Mouse (Mus musculus) MEL (cell line): ENCODE results near the gene Adamts9. TPM values are rescaled to one million over a fixed set of nuclear protein-coding genes. Genes with fewer than 3 reads are reported as not detected.

Experiments
- DNase-seq: peaks from one replicate; pipeline ENCODE4 v3.0.0; 2011; ENCODE audit warnings: low read depth, low spot score
- H3K27ac ChIP-seq: 2 replicates; pipeline ENCODE4 v1.5.1; 2012; ENCODE audit warnings: low read depth, mild to moderate bottlenecking, control low read depth, low read length, moderate library complexity; ENCODE audit not compliant: control insufficient read depth
- H3K27me3 ChIP-seq, 2 experiments: fragments of 150-350 bp in 1 of 2; sonication (generic) in 1 of 2; 2 replicates each; pipeline ENCODE4 v1.6.1; 2012; ENCODE audit warnings: low read length in 2 of 2, mild to moderate bottlenecking in 2 of 2, improper control_type of control experiment in 1 of 2, moderate library complexity in 1 of 2; ENCODE audit not compliant: insufficient read depth in 2 of 2, control insufficient read depth in 1 of 2
- H3K36me3 ChIP-seq, 2 experiments: 2 replicates each; pipeline ENCODE4 v1.6.1; 2012 to 2014; ENCODE audit warnings: low read length in 2 of 2, improper control_type of control experiment in 1 of 2, inconsistent platforms in 1 of 2, mild to moderate bottlenecking in 1 of 2; ENCODE audit not compliant: insufficient read depth in 2 of 2, control insufficient read depth in 1 of 2
- H3K4me1 ChIP-seq, 2 experiments: fragments of 150-350 bp in 1 of 2; sonication (generic) in 1 of 2; 2 replicates each; pipeline ENCODE4 v1.6.1; 2012; ENCODE audit warnings: low read length in 2 of 2, improper control_type of control experiment in 1 of 2, mild to moderate bottlenecking in 1 of 2; ENCODE audit not compliant: insufficient read depth in 2 of 2, control insufficient read depth in 1 of 2
- H3K4me3 ChIP-seq, 2 experiments: fragments of 150-350 bp in 1 of 2; sonication (generic) in 1 of 2; 2 replicates each; pipeline ENCODE4 v1.5.1; 2012; ENCODE audit warnings: low read depth in 2 of 2, low read length in 2 of 2, mild to moderate bottlenecking in 2 of 2, moderate library complexity in 2 of 2, control low read depth in 1 of 2, improper control_type of control experiment in 1 of 2; ENCODE audit not compliant: control insufficient read depth in 1 of 2, insufficient read depth in 1 of 2
- H3K79me2 ChIP-seq: 2 replicates; pipeline ENCODE4 v1.6.1; 2012; ENCODE audit warnings: mild to moderate bottlenecking, low read length, moderate library complexity; ENCODE audit not compliant: control insufficient read depth, poor library complexity, insufficient read depth
- H3K9ac ChIP-seq: 2 replicates; pipeline ENCODE4 v1.6.1; 2012; ENCODE audit warnings: low read depth, mild to moderate bottlenecking, control low read depth, low read length, moderate library complexity; ENCODE audit not compliant: control insufficient read depth, poor library complexity, severe bottlenecking
- H3K9me3 ChIP-seq: fragments of 150-350 bp; sonication (generic); replicated peaks from 2 replicates; pipeline ENCODE4 v1.6.1; 2012; ENCODE audit warnings: mild to moderate bottlenecking, low read length, improper control_type of control experiment, moderate library complexity; ENCODE audit not compliant: insufficient read depth
- BHLHE40 ChIP-seq: IDR thresholded peaks from 2 replicates; pipeline ENCODE4 v1.6.1; 2012; ENCODE audit warnings: low read depth, mild to moderate bottlenecking, inconsistent platforms, low read length, improper control_type of control experiment, borderline replicate concordance
- CHD2 ChIP-seq: IDR thresholded peaks from 2 replicates; pipeline ENCODE4 v1.6.1; 2011; ENCODE audit warnings: low read length, improper control_type of control experiment
- EP300 ChIP-seq, 2 experiments: IDR thresholded peaks; 2 replicates each; pipeline ENCODE4 v1.6.1; 2011; ENCODE audit warnings: improper control_type of control experiment in 2 of 2, low read length in 2 of 2, low read depth in 1 of 2, mild to moderate bottlenecking in 1 of 2
- ETS1 ChIP-seq: IDR thresholded peaks from 2 replicates; pipeline ENCODE4 v1.6.1; 2012; ENCODE audit warnings: low read depth, mild to moderate bottlenecking, inconsistent platforms, low read length, improper control_type of control experiment, moderate library complexity
- GABPA ChIP-seq: IDR thresholded peaks from 2 replicates; pipeline ENCODE4 v1.6.1; 2012; ENCODE audit warnings: low read depth, mild to moderate bottlenecking, inconsistent platforms, low read length, improper control_type of control experiment, moderate library complexity
- GATA1 ChIP-seq: IDR thresholded peaks from 2 replicates; pipeline ENCODE4 v1.6.1; 2011; ENCODE audit warnings: low read depth, low read length, improper control_type of control experiment
- HCFC1 ChIP-seq: IDR thresholded peaks from 2 replicates; pipeline ENCODE4 v1.6.1; 2012; ENCODE audit warnings: low read depth, mild to moderate bottlenecking, inconsistent platforms, low read length, improper control_type of control experiment, moderate library complexity
- MAX ChIP-seq: IDR thresholded peaks from 2 replicates; pipeline ENCODE4 v1.6.1; 2011; ENCODE audit warnings: low read length, improper control_type of control experiment
- MEF2A ChIP-seq: IDR thresholded peaks from 2 replicates; pipeline ENCODE4 v1.6.1; 2014; ENCODE audit warnings: low read depth, mild to moderate bottlenecking, inconsistent platforms, low read length, improper control_type of control experiment; ENCODE audit not compliant: poor library complexity, insufficient replicate concordance, severe bottlenecking; ENCODE audit errors: extremely low read depth
- MXI1 ChIP-seq: IDR thresholded peaks from 2 replicates; pipeline ENCODE4 v1.6.1; 2011; ENCODE audit warnings: mild to moderate bottlenecking, low read depth, low read length, improper control_type of control experiment
- MYB ChIP-seq: IDR thresholded peaks from 2 replicates; pipeline ENCODE4 v1.6.1; 2011; ENCODE audit warnings: mild to moderate bottlenecking, low read depth, low read length, improper control_type of control experiment
- MYC ChIP-seq: IDR thresholded peaks from 2 replicates; pipeline ENCODE4 v1.6.1; 2011; ENCODE audit warnings: low read depth, mild to moderate bottlenecking, low read length, improper control_type of control experiment, moderate library complexity
- NRF1 ChIP-seq: IDR thresholded peaks from 2 replicates; pipeline ENCODE4 v1.6.1; 2014; ENCODE audit warnings: low read depth, mild to moderate bottlenecking, inconsistent platforms, low read length, improper control_type of control experiment, moderate library complexity; ENCODE audit not compliant: poor library complexity, insufficient read depth, severe bottlenecking
- POLR2A ChIP-seq, 2 experiments: IDR thresholded peaks; 2 replicates each; pipeline ENCODE4 v1.6.1; 2011 to 2012; ENCODE audit warnings: low read length in 2 of 2, mild to moderate bottlenecking in 2 of 2, control low read depth in 1 of 2, improper control_type of control experiment in 1 of 2, low read depth in 1 of 2, moderate library complexity in 1 of 2; ENCODE audit not compliant: control insufficient read depth in 1 of 2, insufficient read depth in 1 of 2, poor library complexity in 1 of 2
- POLR2AphosphoS2 ChIP-seq: IDR thresholded peaks from 2 replicates; pipeline ENCODE4 v1.6.1; 2011; ENCODE audit warnings: low read length, improper control_type of control experiment
- RAD21 ChIP-seq: IDR thresholded peaks from 2 replicates; pipeline ENCODE4 v1.6.1; 2011; ENCODE audit warnings: mild to moderate bottlenecking, low read depth, low read length, improper control_type of control experiment
- RCOR1 ChIP-seq: IDR thresholded peaks from 2 replicates; pipeline ENCODE4 v1.6.1; 2012; ENCODE audit warnings: low read depth, mild to moderate bottlenecking, inconsistent platforms, low read length, improper control_type of control experiment
- TAL1 ChIP-seq: IDR thresholded peaks from 2 replicates; pipeline ENCODE4 v1.6.1; 2012; ENCODE audit warnings: mild to moderate bottlenecking, inconsistent platforms, low read length, moderate library complexity, mixed read lengths
- TBP ChIP-seq: IDR thresholded peaks from 2 replicates; pipeline ENCODE4 v1.8.0; 2011; ENCODE audit warnings: low read depth, low read length, improper control_type of control experiment
- TCF12 ChIP-seq: IDR thresholded peaks from 2 replicates; pipeline ENCODE4 v1.6.1; 2014; ENCODE audit warnings: low read depth, mild to moderate bottlenecking, inconsistent platforms, low read length, improper control_type of control experiment, moderate library complexity
- UBTF ChIP-seq: IDR thresholded peaks from 2 replicates; pipeline ENCODE4 v1.6.1; 2012; ENCODE audit warnings: low read depth, mild to moderate bottlenecking, inconsistent platforms, low read length, improper control_type of control experiment, moderate library complexity, borderline replicate concordance; ENCODE audit not compliant: insufficient read depth
- USF1 ChIP-seq: IDR thresholded peaks from 2 replicates; pipeline ENCODE4 v1.6.1; 2014; ENCODE audit warnings: low read depth, mild to moderate bottlenecking, inconsistent platforms, low read length, improper control_type of control experiment, moderate library complexity
- USF2 ChIP-seq, 2 experiments: IDR thresholded peaks; 2 replicates each; pipeline ENCODE4 v1.6.1; 2011 to 2012; ENCODE audit warnings: improper control_type of control experiment in 2 of 2, low read length in 2 of 2, borderline replicate concordance in 1 of 2, inconsistent platforms in 1 of 2, low read depth in 1 of 2, mild to moderate bottlenecking in 1 of 2; ENCODE audit not compliant: insufficient read depth in 1 of 2
- ZC3H11A ChIP-seq: IDR thresholded peaks from 2 replicates; pipeline ENCODE4 v1.6.1; 2012; ENCODE audit warnings: low read depth, mild to moderate bottlenecking, inconsistent platforms, low read length, improper control_type of control experiment
- ZKSCAN1 ChIP-seq: IDR thresholded peaks from 2 replicates; pipeline ENCODE4 v1.6.1; 2012; ENCODE audit warnings: low read depth, mild to moderate bottlenecking, inconsistent platforms, low read length, improper control_type of control experiment, moderate library complexity
- polyA plus RNA-seq, 2 experiments: library from polyadenylated mRNA; stranded (reverse) in 1 of 2; unstranded in 1 of 2; fragments of >175 nt in 1 of 2; fragments of >200 nt in 1 of 2; gene quantifications; 2 replicates each; pipeline versions ENCODE4 v1.2.1 to v1.2.4; 2012; ENCODE audit warnings: low replicate concordance in 2 of 2, low read depth in 1 of 2; ENCODE audit not compliant: insufficient read length in 2 of 2, insufficient read depth in 1 of 2, missing spikeins in 1 of 2
- total RNA-seq: library from RNA; depleted of rRNA; stranded (reverse); fragments of 300-350 nt; gene quantifications from 2 replicates; pipeline ENCODE4 v1.2.3, GENCODE M21; 2012

Adamts9 gene
- total and polyA plus RNA-seq, 3 experiments: not detected

DNA sequence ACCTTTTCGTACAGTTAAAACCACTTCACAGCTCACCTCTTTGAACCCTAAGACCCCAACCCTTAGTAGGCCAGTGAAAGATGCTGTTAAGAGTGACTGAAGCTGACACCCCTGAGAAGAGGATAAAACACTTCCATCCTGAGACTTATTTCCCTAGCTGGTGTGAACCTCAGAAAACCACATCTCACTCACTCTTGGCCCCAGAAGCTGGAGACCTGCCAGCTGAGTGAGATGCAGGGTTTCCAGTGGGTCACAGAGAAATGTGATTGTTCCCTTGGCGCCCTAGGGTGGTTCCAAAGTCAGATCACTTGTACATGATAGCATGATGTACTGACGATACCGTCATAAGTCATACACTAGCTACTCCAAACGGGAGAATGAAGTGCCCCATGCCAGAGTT is 60.8 kb downstream of the Adamts9 start:
- Histone ChIP-seq H3K79me2 (no peaks in the 10 kb centered on the region), H3K9me3 (no peaks in the 10 kb centered on the region), H3K27ac (no peak overlapping the region), H3K9ac (no peak overlapping the region), H3K4me1 (no peaks in the 10 kb centered on the region), H3K4me3 (no peak overlapping the region), H3K27me3 (no peaks in the 10 kb centered on the region), H3K36me3 (no peaks in the 10 kb centered on the region)
- no peak for TF ChIP-seq BHLHE40
- TF ChIP-seq MYC: no peak
- no peak for TF ChIP-seq UBTF
- no peak for TF ChIP-seq USF1
- TF ChIP-seq TBP: no peak
- no peak for TF ChIP-seq EP300 (IDR thresholded peaks at IDR 0.05; ENCODE audit: low read depth in 1 of 2, low read length in 2 of 2)
- no peak for TF ChIP-seq POLR2A (IDR thresholded peaks at IDR 0.05; ENCODE audit: control insufficient read depth in 1 of 2, insufficient read depth in 1 of 2, low read depth in 1 of 2, low read length in 2 of 2, poor library complexity in 1 of 2)
- TF ChIP-seq HCFC1: no peak
- no peak for TF ChIP-seq MAX
- TF ChIP-seq ETS1: no peak
- no peak for TF ChIP-seq MYB
- no peak for TF ChIP-seq MXI1
- no peak for TF ChIP-seq TCF12
- TF ChIP-seq ZC3H11A: no peak
- no peak for TF ChIP-seq MEF2A
- DNase-seq: no peak

- no peak overlapping the region for H3K9ac ChIP-seq
- TF ChIP-seq NRF1 (no peak), GATA1 (no peak), POLR2AphosphoS2 (no peak), RAD21 (no peak), MAX (no peak), MEF2A (no peak), GABPA (no peak), USF1 (no peak), ZKSCAN1 (no peak), BHLHE40 (no peak), TBP (no peak), TAL1 (no peak), HCFC1 (no peak), RCOR1 (no peak), CHD2 (no peak), USF2 (IDR thresholded peaks at IDR 0.05; ENCODE audit: borderline replicate concordance in 1 of 2, insufficient read depth in 1 of 2, low read depth in 1 of 2, low read length in 2 of 2) (no peak)
- no peak overlapping the region for H3K4me3 ChIP-seq
- H3K27me3 ChIP-seq: no peaks in the 10 kb centered on the region
- no peaks in the 10 kb centered on the region for H3K9me3 ChIP-seq
- no peaks in the 10 kb centered on the region for H3K79me2 ChIP-seq
- H3K4me1 ChIP-seq: no peaks in the 10 kb centered on the region
- DNase-seq: no peak
- H3K27ac ChIP-seq: no peak overlapping the region
- no peaks in the 10 kb centered on the region for H3K36me3 ChIP-seq
These were observed 63.5 kb downstream of the Adamts9 start for GRCm38 (mm10) chr6:92879700-92880265.
